Mouse (Mus musculus) midbrain, postnatal 0 days (tissue): Measurements from ENCODE around the gene Cuta. TPM values are rescaled to one million over a fixed set of nuclear protein-coding genes. Genes with fewer than 3 reads are reported as not detected.

Experiments
- ATAC-seq: fragments of 200-750 bp; cut with Nextera tagmentation; 2 replicates; pipeline ENCODE4 v1.8.0; 2017; ENCODE audit warnings: moderate number of reproducible peaks, mild to moderate bottlenecking, moderate TSS enrichment, moderate library complexity; ENCODE audit not compliant: low FRiP score
- DNase-seq: peaks from one replicate; pipeline ENCODE4 v3.0.0-alpha.2; 2015; ENCODE audit warnings: low spot score
- H3K27ac ChIP-seq: fragments of 300-500 bp; sonication (generic); 2 replicates; pipeline ENCODE4 v1.5.1; 2014; ENCODE audit warnings: low read depth, mild to moderate bottlenecking, low read length, mixed read lengths
- H3K27me3 ChIP-seq: fragments of 300-500 bp; sonication (generic); 2 replicates; pipeline ENCODE4 v1.6.1; 2014; ENCODE audit warnings: low read length, control low read depth, mixed read lengths; ENCODE audit not compliant: insufficient read depth
- H3K36me3 ChIP-seq: fragments of 300-500 bp; sonication (generic); 2 replicates; pipeline ENCODE4 v1.6.1; 2014; ENCODE audit warnings: low read length, control low read depth, mixed read lengths; ENCODE audit not compliant: insufficient read depth
- H3K4me1 ChIP-seq: fragments of 300-500 bp; sonication (generic); 2 replicates; pipeline ENCODE4 v1.6.1; 2014; ENCODE audit warnings: mild to moderate bottlenecking, control low read depth, antibody characterized with exemption, low read length, mixed read lengths; ENCODE audit not compliant: insufficient read depth
- H3K4me2 ChIP-seq: fragments of 300-500 bp; sonication (generic); 2 replicates; pipeline ENCODE4 v1.6.1; 2014; ENCODE audit warnings: low read depth, mild to moderate bottlenecking, low read length, mixed read lengths; ENCODE audit not compliant: poor library complexity, severe bottlenecking
- H3K4me3 ChIP-seq: fragments of 300-500 bp; sonication (generic); 2 replicates; pipeline ENCODE4 v1.5.1; 2014; ENCODE audit warnings: low read depth, mild to moderate bottlenecking, low read length, moderate library complexity
- H3K9ac ChIP-seq: fragments of 300-500 bp; sonication (generic); replicated peaks from 2 replicates; pipeline ENCODE4 v1.6.1; 2014; ENCODE audit warnings: mild to moderate bottlenecking, low read length, moderate library complexity, mixed read lengths; ENCODE audit not compliant: poor library complexity, severe bottlenecking
- H3K9me3 ChIP-seq: fragments of 300-500 bp; sonication (generic); 2 replicates; pipeline ENCODE4 v1.6.1; 2016; ENCODE audit warnings: low read length, control low read depth
- CTCF ChIP-seq: IDR thresholded peaks from 2 replicates; pipeline ENCODE4 v1.5.1; 2016; ENCODE audit warnings: antibody characterized with exemption, mild to moderate bottlenecking
- WGBS: fragments of 180-500 bp; shearing (Covaris S2); extraction: QIAGEN DNeasy Blood & Tissue Kit; methylation state at CpG from one replicate; pipeline ENCODE4 v1.1.7; 2014; 5-methylcytosine and 5-hydroxymethylcytosine counted together
- polyA plus RNA-seq: library from polyadenylated mRNA; unstranded; fragments of >200 nt; fragmentation: Nextera tagmentation; extraction: Ambion mirVana; gene quantifications from 2 replicates; pipeline ENCODE4 v1.2.1, GENCODE M21; 2015
- total RNA-seq: library from RNA; depleted of rRNA; stranded (reverse); fragments of >200 nt; gene quantifications from 2 replicates; pipeline ENCODE4 v1.2.3, GENCODE M21; 2014

Gene Cuta
- total and polyA plus RNA-seq, 2 experiments from 2014 or later = 55.6 to 143 TPM

DNA sequence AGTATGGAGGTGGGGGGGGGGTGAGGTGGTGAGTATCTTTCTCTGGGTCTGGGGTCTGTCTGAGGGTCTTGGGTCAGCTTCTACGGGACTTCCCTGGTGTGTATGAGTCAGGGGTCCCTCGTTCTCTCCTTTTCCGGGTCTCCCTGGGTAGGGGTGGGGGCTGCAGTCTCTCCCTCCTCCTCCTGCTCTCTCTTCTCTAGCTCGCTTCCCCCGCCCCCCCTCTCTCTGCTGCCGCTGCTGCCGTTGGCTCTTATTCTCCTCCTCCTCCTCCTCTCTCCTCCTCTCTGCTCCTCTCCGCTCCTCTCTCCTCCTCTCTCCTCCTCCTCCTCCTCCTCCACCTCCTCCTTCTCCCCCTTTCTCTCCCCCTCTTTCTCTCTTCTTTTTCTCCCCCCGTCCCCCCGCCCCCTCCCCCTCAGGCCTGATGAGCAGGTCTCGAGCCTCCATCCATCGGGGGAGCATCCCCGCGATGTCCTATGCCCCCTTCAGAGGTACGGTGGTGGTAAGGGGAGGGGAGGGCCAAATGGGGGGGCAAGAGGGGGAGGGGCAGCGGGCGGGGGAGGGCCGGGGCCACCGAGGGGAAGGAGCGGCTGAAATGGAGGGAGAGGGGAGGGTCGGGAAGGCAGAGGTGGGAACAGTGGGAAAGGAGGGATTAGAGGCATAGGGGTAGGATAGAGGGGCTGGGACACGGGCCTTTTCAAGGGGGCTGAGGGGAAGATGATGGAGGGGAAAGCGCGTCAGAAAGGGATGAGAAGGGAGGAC lies 1.8 kb upstream of the Cuta start, which contains the start of gene Syngap1:
Syngap1 (plus strand) TSS at position 223 of the 759 bp plus-strand sequence.
- WGBS = under 1% methylated on average over 19 of the region's 24 CpGs
- H3K4me1 ChIP-seq = peaks cover 29% of the 10 kb centered on the region

GRCm38 (mm10) chr17:26939973-26940300 lies 568 bp upstream of the Cuta start:
- Histone ChIP-seq H3K9me3 (no peaks in the 10 kb centered on the region), H3K9ac (peak overlapping the region; percentile 68), H3K4me2 (peak overlapping the region; percentile 97), H3K27ac (peak overlapping the region; percentile 91), H3K4me3 (peak overlapping the region; percentile 59), H3K27me3 (no peaks in the 10 kb centered on the region), H3K4me1 (peaks cover 20% of the 10 kb centered on the region; the same call in 1 of the 2 replicates), H3K36me3 (peaks cover 17% of the 10 kb centered on the region)
- 3% methylated on average over 3 of the region's 3 CpGs for WGBS
- no peak for DNase-seq
- ATAC-seq = no peak
- no peak for TF ChIP-seq CTCF

More for the DNA sequence above, 1.8 kb upstream of the Cuta start, which contains the start of gene Syngap1:
- TF ChIP-seq CTCF = no peak
- Histone ChIP-seq H3K27ac (peak within 1 kb of the TSS; percentile 91), H3K36me3 (peaks cover 8% of the 10 kb centered on the region; the same call in 1 of the 2 replicates), H3K4me3 (peak within 1 kb of the TSS; percentile 59), H3K27me3 (no peaks in the 10 kb centered on the region), H3K4me2 (peak within 1 kb of the TSS; percentile 97), H3K9me3 (no peaks in the 10 kb centered on the region), H3K9ac (peak within 1 kb of the TSS; percentile 80)
- DNase-seq (peak; percentile 72), ATAC-seq (no peak)

- Histone ChIP-seq H3K36me3 (peaks cover 19% of the 10 kb centered on the region), H3K4me1 (peaks cover 19% of the 10 kb centered on the region; the same call in 1 of the 2 replicates), H3K27ac (peak overlapping the region; percentile 71), H3K4me3 (peak overlapping the region; percentile 59), H3K9me3 (no peaks in the 10 kb centered on the region), H3K4me2 (peak overlapping the region; percentile 97), H3K9ac (peak overlapping the region; percentile 60), H3K27me3 (no peaks in the 10 kb centered on the region)
- TF ChIP-seq CTCF = no peak
- DNase-seq (no peak), ATAC-seq (no peak; the same call in 1 of the 2 replicates)
- under 1% methylated on average over 22 of the region's 22 CpGs for WGBS
These were observed 638 bp downstream of the Cuta start for GRCm38 (mm10) chr17:26938731-26939130.

- Histone ChIP-seq H3K9me3 (no peaks in the 10 kb centered on the region), H3K4me2 (peak overlapping the region; percentile 97), H3K36me3 (peaks cover 19% of the 10 kb centered on the region), H3K4me1 (peaks cover 19% of the 10 kb centered on the region; the same call in 1 of the 2 replicates), H3K27me3 (no peaks in the 10 kb centered on the region), H3K27ac (no peak overlapping the region), H3K4me3 (peak overlapping the region; percentile 59), H3K9ac (peak overlapping the region; percentile 60)
- WGBS = 64% methylated on average over 16 of the region's 16 CpGs
- no peak for TF ChIP-seq CTCF
- DNase-seq (no peak), ATAC-seq (no peak)
These were observed 1.3 kb downstream of the Cuta start for GRCm38 (mm10) chr17:26937883-26938695.

DNA sequence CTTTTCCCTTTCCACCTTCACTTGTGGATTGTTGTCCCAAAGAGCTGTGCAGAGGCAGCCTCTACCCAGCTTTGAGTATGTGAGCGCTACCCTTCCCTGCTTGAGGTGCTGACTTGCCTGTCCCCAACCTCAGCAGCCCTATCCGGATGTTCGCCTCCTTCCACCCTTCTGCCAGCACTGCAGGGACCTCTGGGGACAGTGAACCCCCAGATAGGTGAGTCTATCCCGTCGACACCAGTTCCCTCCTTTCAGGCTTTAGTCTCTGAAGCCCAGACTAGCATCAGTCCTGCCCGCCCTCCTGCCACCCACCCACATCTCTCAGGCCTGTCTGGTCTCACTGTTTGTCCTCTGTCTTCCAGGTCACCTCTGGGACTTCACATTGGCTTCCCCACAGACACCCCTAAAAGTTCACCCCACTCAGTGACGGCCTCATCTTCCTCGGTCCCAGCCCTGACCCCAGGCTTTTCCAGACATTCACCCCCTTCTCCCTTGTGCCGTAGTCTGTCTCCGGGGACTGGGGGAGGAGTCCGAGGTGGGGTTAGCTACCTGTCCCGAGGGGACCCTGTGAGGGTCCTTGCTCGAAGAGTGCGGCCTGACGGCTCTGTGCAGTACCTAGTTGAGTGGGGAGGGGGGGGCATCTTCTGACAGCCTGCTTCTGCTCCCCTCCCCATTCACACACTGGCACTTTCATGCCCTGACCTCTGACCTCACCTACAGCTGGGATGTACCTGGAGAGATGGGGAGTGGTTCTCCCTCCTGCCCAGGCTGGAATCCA lies 2.3 kb downstream of the Cuta start:
- H3K4me1 ChIP-seq = peaks cover 16% of the 10 kb centered on the region; the same call in 1 of the 2 replicates

More for the DNA sequence above, 2.3 kb downstream of the Cuta start:
- no peaks in the 10 kb centered on the region for H3K9me3 ChIP-seq
- DNase-seq (no peak), ATAC-seq (no peak)
- no peak overlapping the region for H3K27ac ChIP-seq
- TF ChIP-seq CTCF = no peak
- WGBS = 90% methylated on average over 15 of the region's 15 CpGs
- no peak overlapping the region for H3K4me2 ChIP-seq
- no peaks in the 10 kb centered on the region for H3K27me3 ChIP-seq
- H3K9ac ChIP-seq = no peak overlapping the region
- H3K36me3 ChIP-seq = peaks cover 19% of the 10 kb centered on the region
- no peak overlapping the region for H3K4me3 ChIP-seq
